ENCODE assay signal across 11 mouse cellular contexts in genomic region chr7:68006074-68006473, GRCm38 (mm10).
"Had no signal": no experiment of that assay in that cellular context is flagged by ENCODE, and none has a peak within 500 bp of the region (broad histone marks: within the 10 kb centered on the region; RNA-seq: fewer than 3 reads in every experiment).

No protein-coding gene starts in this region.

- H3K4me3 ChIP-seq: left cerebral cortex, adult 2 months; limb, embryonic 10.5 days; liver, embryonic 15.5 days; midbrain, embryonic 10.5 days; neural tube, embryonic 12.5 days; stomach, embryonic 15.5 days had no signal

- DNase-seq: kidney, postnatal 14 days; lung, adult 2 months; midbrain, embryonic 14.5 days; right cerebral cortex, postnatal 14 days had no signal

- H3K4me2 ChIP-seq: liver, embryonic 11.5 days; liver, embryonic 15.5 days; neural tube, embryonic 12.5 days; stomach, embryonic 15.5 days had no signal

- H3K27ac ChIP-seq: left cerebral cortex, adult 2 months; limb, embryonic 10.5 days; liver, embryonic 15.5 days; midbrain, embryonic 10.5 days; neural tube, embryonic 12.5 days; stomach, embryonic 15.5 days had no signal

- H3K9me3 ChIP-seq: limb, embryonic 10.5 days; liver, embryonic 15.5 days; midbrain, embryonic 10.5 days; neural tube, embryonic 12.5 days; stomach, embryonic 15.5 days had no signal

- H3K27me3 ChIP-seq: liver, embryonic 15.5 days; neural tube, embryonic 12.5 days; stomach, embryonic 15.5 days had no signal

- H3K9ac ChIP-seq: liver, embryonic 15.5 days; neural tube, embryonic 12.5 days; stomach, embryonic 15.5 days had no signal
